Mouse (Mus musculus): ENCODE data around the gene Cd38. TPM values are rescaled to one million over a fixed set of nuclear protein-coding genes. Genes with fewer than 3 reads are reported as not detected.

The Cd38 gene
- polyA plus RNA-seq, 1 experiment from 2014 or later, result 14.4 TPM

- Histone ChIP-seq H3K27ac (ENCODE audit: low read length) (no peak overlapping the region), H3K9me3 (ENCODE audit: control insufficient read depth, low read length) (no peaks in the 10 kb centered on the region), H3K9ac (ENCODE audit: low read depth, low read length) (no peak overlapping the region), H3K27me3 (replicated peaks; ENCODE audit: control insufficient read depth, insufficient read depth, low read length) (no peaks in the 10 kb centered on the region), H3K4me1 (ENCODE audit: control insufficient read depth, insufficient read depth, low read length) (no peaks in the 10 kb centered on the region), H3K36me3 (ENCODE audit: control insufficient read depth, insufficient read depth, low read length) (no peaks in the 10 kb centered on the region), H3K4me2 (ENCODE audit: low read depth, low read length) (no peak overlapping the region), H3K4me3 (ENCODE audit: low read length) (no peak overlapping the region)
- 56% methylated on average over 5 of the region's 5 CpGs for WGBS
- no peak for ATAC-seq
These were observed 31.0 kb upstream of the Cd38 start for GRCm38 (mm10) chr5:43837372-43837771.

GRCm38 (mm10) chr5:43841144-43842010 lies 27.0 kb upstream of the Cd38 start:
- Histone ChIP-seq H3K4me3 (ENCODE audit: low read length) (no peak overlapping the region), H3K27me3 (replicated peaks; ENCODE audit: control insufficient read depth, insufficient read depth, low read length) (no peaks in the 10 kb centered on the region), H3K27ac (ENCODE audit: low read length) (no peak overlapping the region), H3K4me2 (ENCODE audit: low read depth, low read length) (peak overlapping the region; percentile 22), H3K36me3 (ENCODE audit: control insufficient read depth, insufficient read depth, low read length) (no peaks in the 10 kb centered on the region), H3K9ac (ENCODE audit: low read depth, low read length) (0 out of 2 replicates have a peak overlapping the region, but pooled peaks have one; percentile 15), H3K4me1 (ENCODE audit: control insufficient read depth, insufficient read depth, low read length) (peaks cover 4% of the 10 kb centered on the region; the same call in 1 of the 2 replicates), H3K9me3 (ENCODE audit: control insufficient read depth, low read length) (no peaks in the 10 kb centered on the region)
- 34% methylated on average over 11 of the region's 11 CpGs for WGBS
- peak; percentile 71 for ATAC-seq

GRCm38 (mm10) chr5:43842011-43842285 lies 26.4 kb upstream of the Cd38 start:
- Histone ChIP-seq H3K4me1 (ENCODE audit: control insufficient read depth, insufficient read depth, low read length) (peaks cover 4% of the 10 kb centered on the region; the same call in 1 of the 2 replicates), H3K36me3 (ENCODE audit: control insufficient read depth, insufficient read depth, low read length) (no peaks in the 10 kb centered on the region), H3K4me2 (ENCODE audit: low read depth, low read length) (peak overlapping the region; percentile 22; the same call in 1 of the 2 replicates), H3K9me3 (ENCODE audit: control insufficient read depth, low read length) (no peaks in the 10 kb centered on the region), H3K27me3 (replicated peaks; ENCODE audit: control insufficient read depth, insufficient read depth, low read length) (no peaks in the 10 kb centered on the region), H3K9ac (ENCODE audit: low read depth, low read length) (0 out of 2 replicates have a peak overlapping the region, but pooled peaks have one; percentile 15), H3K27ac (ENCODE audit: low read length) (no peak overlapping the region), H3K4me3 (ENCODE audit: low read length) (no peak overlapping the region)
- WGBS, result 79% methylated on average over 5 of the region's 5 CpGs
- no peak for ATAC-seq

GRCm38 (mm10) chr5:43842576-43843155 lies 25.7 kb upstream of the Cd38 start:
- H3K4me2 ChIP-seq (ENCODE audit: low read depth, low read length), result no peak overlapping the region
- H3K9ac ChIP-seq (ENCODE audit: low read depth, low read length), result no peak overlapping the region
- H3K27ac ChIP-seq (ENCODE audit: low read length), result no peak overlapping the region
- H3K27me3 ChIP-seq (replicated peaks; ENCODE audit: control insufficient read depth, insufficient read depth, low read length), result no peaks in the 10 kb centered on the region
- H3K4me1 ChIP-seq (ENCODE audit: control insufficient read depth, insufficient read depth, low read length), result peaks cover 4% of the 10 kb centered on the region; the same call in 1 of the 2 replicates
- H3K4me3 ChIP-seq (ENCODE audit: low read length), result no peak overlapping the region
- ATAC-seq, result no peak
- H3K36me3 ChIP-seq (ENCODE audit: control insufficient read depth, insufficient read depth, low read length), result no peaks in the 10 kb centered on the region
- H3K9me3 ChIP-seq (ENCODE audit: control insufficient read depth, low read length), result no peaks in the 10 kb centered on the region
- WGBS, result 68% methylated on average over 3 of the region's 3 CpGs

- no peak overlapping the region for H3K9ac ChIP-seq (ENCODE audit: low read depth, low read length)
- 86% methylated on average over 5 of the region's 5 CpGs for WGBS
- H3K27me3 ChIP-seq (replicated peaks; ENCODE audit: control insufficient read depth, insufficient read depth, low read length), result no peaks in the 10 kb centered on the region
- peaks cover 4% of the 10 kb centered on the region; the same call in 1 of the 2 replicates for H3K4me1 ChIP-seq (ENCODE audit: control insufficient read depth, insufficient read depth, low read length)
- ATAC-seq, result no peak
- no peak overlapping the region for H3K4me2 ChIP-seq (ENCODE audit: low read depth, low read length)
- no peaks in the 10 kb centered on the region for H3K36me3 ChIP-seq (ENCODE audit: control insufficient read depth, insufficient read depth, low read length)
- H3K4me3 ChIP-seq (ENCODE audit: low read length), result no peak overlapping the region
- H3K27ac ChIP-seq (ENCODE audit: low read length), result no peak overlapping the region
- H3K9me3 ChIP-seq (ENCODE audit: control insufficient read depth, low read length), result no peaks in the 10 kb centered on the region
These were observed 23.3 kb upstream of the Cd38 start for GRCm38 (mm10) chr5:43845083-43845482.

DNA sequence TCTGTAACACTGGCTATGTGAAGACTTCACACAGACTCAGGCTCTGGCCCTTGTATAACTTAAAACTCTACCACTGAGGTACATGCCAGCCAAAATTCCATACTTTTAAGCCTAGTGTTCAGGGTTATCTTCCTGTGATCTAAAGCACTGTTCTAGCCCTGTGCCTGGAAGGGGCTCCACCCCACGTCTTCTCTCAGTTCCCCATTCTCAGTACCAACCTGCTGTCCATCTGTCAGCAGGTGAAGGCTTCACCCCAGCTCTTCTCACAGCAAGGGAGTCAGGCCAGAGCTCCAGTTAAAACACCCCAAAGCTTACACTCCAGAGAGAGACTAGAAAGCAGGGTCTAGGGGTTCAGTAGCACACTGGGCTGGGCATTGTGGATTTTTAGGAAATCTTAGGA lies 22.7 kb upstream of the Cd38 start:
- H3K9ac ChIP-seq (ENCODE audit: low read depth, low read length), result no peak overlapping the region
- peaks cover 4% of the 10 kb centered on the region; the same call in 1 of the 2 replicates for H3K4me1 ChIP-seq (ENCODE audit: control insufficient read depth, insufficient read depth, low read length)
- 74% methylated on average over 1 of the region's 1 CpGs for WGBS
- no peak overlapping the region for H3K4me3 ChIP-seq (ENCODE audit: low read length)
- H3K27ac ChIP-seq (ENCODE audit: low read length), result no peak overlapping the region
- ATAC-seq, result no peak
- H3K36me3 ChIP-seq (ENCODE audit: control insufficient read depth, insufficient read depth, low read length), result no peaks in the 10 kb centered on the region
- no peaks in the 10 kb centered on the region for H3K9me3 ChIP-seq (ENCODE audit: control insufficient read depth, low read length)
- no peak overlapping the region for H3K4me2 ChIP-seq (ENCODE audit: low read depth, low read length)
- no peaks in the 10 kb centered on the region for H3K27me3 ChIP-seq (replicated peaks; ENCODE audit: control insufficient read depth, insufficient read depth, low read length)

DNA sequence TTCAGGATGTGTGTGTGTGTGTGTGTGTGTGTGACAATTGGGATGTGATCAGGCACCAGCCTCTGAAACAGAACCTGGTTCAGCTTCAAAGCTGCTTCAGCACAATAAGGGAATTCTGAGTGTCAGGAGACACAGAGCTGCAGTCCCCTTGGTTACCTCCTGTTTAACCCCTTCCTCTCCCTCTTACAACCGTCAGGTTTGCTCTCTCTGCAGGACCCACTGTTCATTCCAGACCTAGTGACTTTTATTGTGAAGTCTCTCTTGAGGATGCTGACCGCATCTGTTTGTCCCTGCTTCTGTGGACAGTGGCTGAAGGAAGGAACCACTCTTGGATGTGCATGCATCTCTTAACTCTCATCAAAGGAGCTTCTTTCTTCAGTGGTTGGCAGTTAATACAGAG lies 22.1 kb upstream of the Cd38 start:
- Histone ChIP-seq H3K4me1 (ENCODE audit: control insufficient read depth, insufficient read depth, low read length) (peaks cover 4% of the 10 kb centered on the region; the same call in 1 of the 2 replicates), H3K4me3 (ENCODE audit: low read length) (no peak overlapping the region), H3K4me2 (ENCODE audit: low read depth, low read length) (no peak overlapping the region), H3K36me3 (ENCODE audit: control insufficient read depth, insufficient read depth, low read length) (no peaks in the 10 kb centered on the region), H3K27ac (ENCODE audit: low read length) (no peak overlapping the region), H3K27me3 (replicated peaks; ENCODE audit: control insufficient read depth, insufficient read depth, low read length) (no peaks in the 10 kb centered on the region), H3K9ac (ENCODE audit: low read depth, low read length) (no peak overlapping the region), H3K9me3 (ENCODE audit: control insufficient read depth, low read length) (no peaks in the 10 kb centered on the region)
- 44% methylated on average over 2 of the region's 2 CpGs for WGBS
- ATAC-seq, result 0 out of 2 replicates have a peak, but pooled peaks have one; percentile 26

DNA sequence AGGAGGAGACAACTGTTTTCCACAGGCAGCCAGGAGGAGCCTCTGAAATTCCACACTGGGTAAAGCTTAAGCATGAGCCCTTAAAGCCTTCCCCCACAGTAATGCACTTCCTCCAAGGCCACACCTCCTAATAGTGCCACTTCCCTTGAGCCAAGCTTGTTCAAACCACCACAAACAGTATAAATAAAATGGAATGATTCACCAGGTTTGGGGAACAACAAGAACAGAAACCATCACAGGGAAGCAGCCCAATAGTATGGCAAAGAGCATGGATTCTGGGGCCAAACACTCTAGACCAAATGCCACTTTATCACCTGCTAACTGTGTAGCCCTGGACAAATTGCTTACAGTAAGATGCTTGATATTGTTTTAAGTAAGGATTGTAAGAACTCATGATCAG lies 20.8 kb upstream of the Cd38 start:
- H3K27ac ChIP-seq (ENCODE audit: low read length), result no peak overlapping the region
- H3K27me3 ChIP-seq (replicated peaks; ENCODE audit: control insufficient read depth, insufficient read depth, low read length), result no peaks in the 10 kb centered on the region
- no peak overlapping the region for H3K4me2 ChIP-seq (ENCODE audit: low read depth, low read length)
- H3K9ac ChIP-seq (ENCODE audit: low read depth, low read length), result no peak overlapping the region
- peaks cover 3% of the 10 kb centered on the region; the same call in 1 of the 2 replicates for H3K4me1 ChIP-seq (ENCODE audit: control insufficient read depth, insufficient read depth, low read length)
- H3K36me3 ChIP-seq (ENCODE audit: control insufficient read depth, insufficient read depth, low read length), result no peaks in the 10 kb centered on the region
- no peak overlapping the region for H3K4me3 ChIP-seq (ENCODE audit: low read length)
- no peaks in the 10 kb centered on the region for H3K9me3 ChIP-seq (ENCODE audit: control insufficient read depth, low read length)
- no peak for ATAC-seq

- no peak overlapping the region for H3K4me3 ChIP-seq (ENCODE audit: low read length)
- H3K9me3 ChIP-seq (ENCODE audit: control insufficient read depth, low read length), result no peaks in the 10 kb centered on the region
- H3K27ac ChIP-seq (ENCODE audit: low read length), result no peak overlapping the region
- no peak overlapping the region for H3K9ac ChIP-seq (ENCODE audit: low read depth, low read length)
- no peaks in the 10 kb centered on the region for H3K36me3 ChIP-seq (ENCODE audit: control insufficient read depth, insufficient read depth, low read length)
- ATAC-seq, result no peak
- H3K4me1 ChIP-seq (ENCODE audit: control insufficient read depth, insufficient read depth, low read length), result no peaks in the 10 kb centered on the region
- H3K4me2 ChIP-seq (ENCODE audit: low read depth, low read length), result no peak overlapping the region
- no peaks in the 10 kb centered on the region for H3K27me3 ChIP-seq (replicated peaks; ENCODE audit: control insufficient read depth, insufficient read depth, low read length)
- WGBS, result 93% methylated on average over 3 of the region's 3 CpGs
These were observed 20.1 kb upstream of the Cd38 start for GRCm38 (mm10) chr5:43848275-43848674.

All from intestine, embryonic 16.5 days (tissue).